Mouse (Mus musculus): Measurements from ENCODE around the gene Spag7. TPM values are rescaled to one million over a fixed set of nuclear protein-coding genes. Genes with fewer than 3 reads are reported as not detected.
A peak's percentile ranks its signal among the peaks of the same experiment; 100 is the strongest.

The Spag7 gene
- polyA plus RNA-seq, 1 experiment from 2014 or later, result 88.9 TPM

- ATAC-seq (ENCODE audit: low read depth) (no peak), DNase-seq (ENCODE audit: low spot score) (no peak)
- 10% methylated on average over 3 of the region's 3 CpGs for WGBS
- Histone ChIP-seq H3K9ac (ENCODE audit: low read depth, low read length) (peak overlapping the region; percentile 87), H3K27ac (replicated peaks; ENCODE audit: low read depth, low read length) (peak overlapping the region; percentile 85; the same call in 1 of the 2 replicates), H3K4me2 (ENCODE audit: low read depth, low read length) (peak overlapping the region; percentile 79), H3K4me1 (ENCODE audit: control insufficient read depth, insufficient read depth, low read length) (peaks cover 10% of the 10 kb centered on the region), H3K4me3 (ENCODE audit: low read depth, low read length) (peak overlapping the region; percentile 64), H3K27me3 (replicated peaks; ENCODE audit: control insufficient read depth, insufficient read depth, low read length) (no peaks in the 10 kb centered on the region), H3K36me3 (ENCODE audit: control insufficient read depth, insufficient read depth, low read length) (peaks cover 56% of the 10 kb centered on the region), H3K9me3 (ENCODE audit: control insufficient read depth, low read length) (no peaks in the 10 kb centered on the region)
Observed at GRCm38 (mm10) chr11:70646259-70646555, 23.0 kb downstream of the Spag7 start.

GRCm38 (mm10) chr11:70645461-70646258 lies 23.6 kb downstream of the Spag7 start:
- Histone ChIP-seq H3K4me1 (ENCODE audit: control insufficient read depth, insufficient read depth, low read length) (peaks cover 10% of the 10 kb centered on the region), H3K4me2 (ENCODE audit: low read depth, low read length) (peak overlapping the region; percentile 79), H3K9ac (ENCODE audit: low read depth, low read length) (peak overlapping the region; percentile 87), H3K36me3 (ENCODE audit: control insufficient read depth, insufficient read depth, low read length) (peaks cover 51% of the 10 kb centered on the region), H3K4me3 (ENCODE audit: low read depth, low read length) (peak overlapping the region; percentile 64), H3K9me3 (ENCODE audit: control insufficient read depth, low read length) (no peaks in the 10 kb centered on the region), H3K27me3 (replicated peaks; ENCODE audit: control insufficient read depth, insufficient read depth, low read length) (no peaks in the 10 kb centered on the region), H3K27ac (replicated peaks; ENCODE audit: low read depth, low read length) (no peak overlapping the region; the same call in 1 of the 2 replicates)
- ATAC-seq (ENCODE audit: low read depth), result no peak
- no peak for DNase-seq (ENCODE audit: low spot score)
- WGBS, result 89% methylated on average over 12 of the region's 12 CpGs

- DNase-seq (ENCODE audit: low spot score), result no peak
- 93% methylated on average over 7 of the region's 8 CpGs for WGBS
Observed at GRCm38 (mm10) chr11:70644564-70645103, 24.6 kb downstream of the Spag7 start.

GRCm38 (mm10) chr11:70643051-70643450 lies 26.2 kb downstream of the Spag7 start:
- Histone ChIP-seq H3K4me2 (ENCODE audit: low read depth, low read length) (no peak overlapping the region), H3K4me1 (ENCODE audit: control insufficient read depth, insufficient read depth, low read length) (peaks cover 10% of the 10 kb centered on the region), H3K4me3 (ENCODE audit: low read depth, low read length) (no peak overlapping the region), H3K9ac (ENCODE audit: low read depth, low read length) (no peak overlapping the region), H3K36me3 (ENCODE audit: control insufficient read depth, insufficient read depth, low read length) (peaks cover 25% of the 10 kb centered on the region), H3K27me3 (replicated peaks; ENCODE audit: control insufficient read depth, insufficient read depth, low read length) (no peaks in the 10 kb centered on the region), H3K9me3 (ENCODE audit: control insufficient read depth, low read length) (no peaks in the 10 kb centered on the region), H3K27ac (replicated peaks; ENCODE audit: low read depth, low read length) (no peak overlapping the region)
- 93% methylated on average over 6 of the region's 6 CpGs for WGBS
- no peak for ATAC-seq (ENCODE audit: low read depth)
- no peak for DNase-seq (ENCODE audit: low spot score)

More at GRCm38 (mm10) chr11:70644564-70645103, 24.6 kb downstream of the Spag7 start:
- Histone ChIP-seq H3K27me3 (replicated peaks; ENCODE audit: control insufficient read depth, insufficient read depth, low read length) (no peaks in the 10 kb centered on the region), H3K27ac (replicated peaks; ENCODE audit: low read depth, low read length) (no peak overlapping the region), H3K9ac (ENCODE audit: low read depth, low read length) (no peak overlapping the region), H3K4me2 (ENCODE audit: low read depth, low read length) (no peak overlapping the region), H3K4me1 (ENCODE audit: control insufficient read depth, insufficient read depth, low read length) (peaks cover 10% of the 10 kb centered on the region), H3K4me3 (ENCODE audit: low read depth, low read length) (no peak overlapping the region), H3K9me3 (ENCODE audit: control insufficient read depth, low read length) (no peaks in the 10 kb centered on the region), H3K36me3 (ENCODE audit: control insufficient read depth, insufficient read depth, low read length) (peaks cover 41% of the 10 kb centered on the region)
- no peak for ATAC-seq (ENCODE audit: low read depth)

GRCm38 (mm10) chr11:70641241-70641640 lies 28.0 kb downstream of the Spag7 start:
- Histone ChIP-seq H3K4me3 (ENCODE audit: low read depth, low read length) (no peak overlapping the region), H3K9me3 (ENCODE audit: control insufficient read depth, low read length) (no peaks in the 10 kb centered on the region), H3K4me2 (ENCODE audit: low read depth, low read length) (no peak overlapping the region), H3K4me1 (ENCODE audit: control insufficient read depth, insufficient read depth, low read length) (peaks cover 9% of the 10 kb centered on the region), H3K27me3 (replicated peaks; ENCODE audit: control insufficient read depth, insufficient read depth, low read length) (no peaks in the 10 kb centered on the region), H3K36me3 (ENCODE audit: control insufficient read depth, insufficient read depth, low read length) (peaks cover 25% of the 10 kb centered on the region), H3K27ac (replicated peaks; ENCODE audit: low read depth, low read length) (no peak overlapping the region), H3K9ac (ENCODE audit: low read depth, low read length) (no peak overlapping the region)
- WGBS, result 84% methylated on average over 7 of the region's 7 CpGs
- DNase-seq (ENCODE audit: low spot score) (no peak), ATAC-seq (ENCODE audit: low read depth) (no peak)

DNA sequence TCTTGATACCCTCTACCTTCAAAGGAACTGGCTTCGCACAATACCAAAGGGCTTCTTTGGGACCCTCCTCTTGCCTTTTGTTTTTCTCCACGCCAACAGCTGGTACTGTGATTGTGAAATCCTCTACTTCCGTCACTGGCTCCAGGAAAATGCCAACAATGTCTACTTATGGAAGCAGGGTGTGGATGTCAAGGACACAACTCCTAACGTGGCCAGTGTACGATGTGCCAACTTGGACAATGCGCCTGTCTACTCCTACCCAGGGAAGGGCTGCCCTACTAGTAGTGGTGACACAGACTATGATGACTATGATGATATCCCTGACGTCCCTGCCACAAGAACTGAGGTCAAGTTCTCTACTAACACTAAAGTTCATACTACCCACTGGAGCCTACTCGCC lies 29.2 kb downstream of the Spag7 start:
- H3K4me3 ChIP-seq (ENCODE audit: low read depth, low read length), result no peak overlapping the region
- H3K27me3 ChIP-seq (replicated peaks; ENCODE audit: control insufficient read depth, insufficient read depth, low read length), result no peaks in the 10 kb centered on the region
- H3K4me1 ChIP-seq (ENCODE audit: control insufficient read depth, insufficient read depth, low read length), result no peaks in the 10 kb centered on the region
- no peak overlapping the region for H3K4me2 ChIP-seq (ENCODE audit: low read depth, low read length)
- DNase-seq (ENCODE audit: low spot score) (no peak), ATAC-seq (ENCODE audit: low read depth) (no peak)
- peaks cover 17% of the 10 kb centered on the region for H3K36me3 ChIP-seq (ENCODE audit: control insufficient read depth, insufficient read depth, low read length)
- H3K9me3 ChIP-seq (ENCODE audit: control insufficient read depth, low read length), result no peaks in the 10 kb centered on the region
- H3K27ac ChIP-seq (replicated peaks; ENCODE audit: low read depth, low read length), result no peak overlapping the region
- WGBS, result 89% methylated on average over 8 of the region's 8 CpGs
- no peak overlapping the region for H3K9ac ChIP-seq (ENCODE audit: low read depth, low read length)

GRCm38 (mm10) chr11:70638714-70639278 lies 30.4 kb downstream of the Spag7 start, which contains the start of gene Gp1ba:
Gene Gp1ba, plus strand, starts transcription at chr11:70639122.
- no peaks in the 10 kb centered on the region for H3K27me3 ChIP-seq (replicated peaks; ENCODE audit: control insufficient read depth, insufficient read depth, low read length)
- no peak within 1 kb of the TSS for H3K9ac ChIP-seq (ENCODE audit: low read depth, low read length)
- WGBS, result 46% methylated on average over 5 of the region's 5 CpGs
- H3K27ac ChIP-seq (replicated peaks; ENCODE audit: low read depth, low read length), result no peak within 1 kb of the TSS
- no peaks in the 10 kb centered on the region for H3K9me3 ChIP-seq (ENCODE audit: control insufficient read depth, low read length)
- no peaks in the 10 kb centered on the region for H3K4me1 ChIP-seq (ENCODE audit: control insufficient read depth, insufficient read depth, low read length)
- 0 out of 2 replicates have a peak, but pooled peaks cover 5% of the 10 kb centered on the region for H3K36me3 ChIP-seq (ENCODE audit: control insufficient read depth, insufficient read depth, low read length)
- H3K4me2 ChIP-seq (ENCODE audit: low read depth, low read length), result no peak within 1 kb of the TSS
- no peak within 1 kb of the TSS for H3K4me3 ChIP-seq (ENCODE audit: low read depth, low read length)
- DNase-seq (ENCODE audit: low spot score), result no peak
- no peak for ATAC-seq (ENCODE audit: low read depth)

GRCm38 (mm10) chr11:70638293-70638692 lies 30.9 kb downstream of the Spag7 start:
- no peak overlapping the region for H3K4me3 ChIP-seq (ENCODE audit: low read depth, low read length)
- H3K36me3 ChIP-seq (ENCODE audit: control insufficient read depth, insufficient read depth, low read length), result 0 out of 2 replicates have a peak, but pooled peaks cover 5% of the 10 kb centered on the region
- H3K9ac ChIP-seq (ENCODE audit: low read depth, low read length), result no peak overlapping the region
- 74% methylated on average over 1 of the region's 1 CpGs for WGBS
- no peak overlapping the region for H3K4me2 ChIP-seq (ENCODE audit: low read depth, low read length)
- no peak for DNase-seq (ENCODE audit: low spot score)
- H3K27me3 ChIP-seq (replicated peaks; ENCODE audit: control insufficient read depth, insufficient read depth, low read length), result no peaks in the 10 kb centered on the region
- no peak overlapping the region for H3K27ac ChIP-seq (replicated peaks; ENCODE audit: low read depth, low read length)
- H3K4me1 ChIP-seq (ENCODE audit: control insufficient read depth, insufficient read depth, low read length), result no peaks in the 10 kb centered on the region
- H3K9me3 ChIP-seq (ENCODE audit: control insufficient read depth, low read length), result no peaks in the 10 kb centered on the region
- no peak for ATAC-seq (ENCODE audit: low read depth)
